8 mouse cellular contexts compared by ENCODE assay signal in genomic region chr4:155892017-155892416, GRCm38 (mm10). TPM values are rescaled to one million over a fixed set of nuclear protein-coding genes. Genes with fewer than 3 reads are reported as not detected.
DNase-seq lines count a peak whose midpoint lies in the region; ATAC-seq and TF ChIP-seq lines count a peak whose summit lies in the region.

No protein-coding gene starts in this region.

- peaks cover 8% of the 10 kb centered on the region for H3K4me1 ChIP-seq in cortical plate, adult 2 months (ENCODE audit: control insufficient read depth, insufficient read depth, low read length)
- H3K4me1 ChIP-seq in intestine, embryonic 16.5 days (ENCODE audit: control insufficient read depth, insufficient read depth, low read length) = peaks cover 33% of the 10 kb centered on the region
- peaks cover 44% of the 10 kb centered on the region for H3K4me1 ChIP-seq in limb, embryonic 13.5 days
- H3K4me1 ChIP-seq in midbrain, embryonic 14.5 days (ENCODE audit: control insufficient read depth, insufficient read depth, low read length) = peaks cover 36% of the 10 kb centered on the region

- TF ChIP-seq CTCF in cortical plate, adult 2 months (IDR thresholded peaks at IDR 0.05; ENCODE audit: extremely low read depth, insufficient read depth, low read length) = no peak

- intact Hi-C loops in gastrocnemius, postnatal 36 days (cut with DNase I) = loop anchor here (5.0 kb wide), 1 partner anchor 50 kb away; the partner anchor contains the start of gene Ube2j2

- under 1% methylated on average over 52 of the region's 56 CpGs for WGBS in intestine, embryonic 16.5 days
- WGBS in limb, embryonic 13.5 days = under 1% methylated on average over 54 of the region's 56 CpGs
- WGBS in midbrain, embryonic 14.5 days = under 1% methylated on average over 56 of the region's 56 CpGs

- H3K9ac ChIP-seq in intestine, embryonic 16.5 days (ENCODE audit: low read depth, low read length) = peak overlapping the region; percentile 96
- H3K9ac ChIP-seq in limb, embryonic 13.5 days = peak overlapping the region; percentile 87
- peak overlapping the region; percentile 92 for H3K9ac ChIP-seq in midbrain, embryonic 14.5 days (replicated peaks; ENCODE audit: low read length)

- H3K27me3 ChIP-seq in intestine, embryonic 16.5 days (replicated peaks; ENCODE audit: control insufficient read depth, insufficient read depth, low read length) = no peaks in the 10 kb centered on the region
- H3K27me3 ChIP-seq in limb, embryonic 13.5 days = no peaks in the 10 kb centered on the region
- H3K27me3 ChIP-seq in midbrain, embryonic 14.5 days (ENCODE audit: control insufficient read depth, insufficient read depth, low read length) = no peaks in the 10 kb centered on the region

- peak; percentile 82 for DNase-seq in layer of hippocampus, adult 11-12 months (ENCODE audit: low spot score)
- no peak for DNase-seq in layer of hippocampus, adult 9-10 months (ENCODE audit: low spot score)
- DNase-seq in gastrocnemius, postnatal 36 days = peak; percentile 78 to 86
- DNase-seq in midbrain, embryonic 14.5 days = peak; percentile 95
- DNase-seq in spleen, adult 18-20 months = peak; percentile 70 to 81

- peaks cover 12% of the 10 kb centered on the region for H3K36me3 ChIP-seq in intestine, embryonic 16.5 days (ENCODE audit: control insufficient read depth, insufficient read depth, low read length)
- peaks cover 45% of the 10 kb centered on the region for H3K36me3 ChIP-seq in limb, embryonic 13.5 days
- peaks cover 45% of the 10 kb centered on the region for H3K36me3 ChIP-seq in midbrain, embryonic 14.5 days (ENCODE audit: control insufficient read depth, insufficient read depth, low read length)

- TF ChIP-seq POLR2A in cortical plate, adult 2 months (IDR thresholded peaks at IDR 0.05; ENCODE audit: extremely low read depth, insufficient read depth, low read length) = peak; percentile 52

- H3K4me2 ChIP-seq in intestine, embryonic 16.5 days (ENCODE audit: low read depth, low read length) = peak overlapping the region; percentile 96
- peak overlapping the region; percentile 97 for H3K4me2 ChIP-seq in limb, embryonic 13.5 days (replicated peaks)
- H3K4me2 ChIP-seq in midbrain, embryonic 14.5 days (ENCODE audit: low read length) = peak overlapping the region; percentile 99

- ATAC-seq in intestine, embryonic 16.5 days = peak; percentile 94
- peak; percentile 91 for ATAC-seq in limb, embryonic 13.5 days (ENCODE audit: low FRiP score, low read depth)
- ATAC-seq in midbrain, embryonic 14.5 days (ENCODE audit: low FRiP score, low TSS enrichment) = peak; percentile 90

- peak overlapping the region; percentile 99 for H3K4me3 ChIP-seq in cortical plate, adult 2 months (ENCODE audit: insufficient read depth, low read length)
- peak overlapping the region; percentile 95 for H3K4me3 ChIP-seq in intestine, embryonic 16.5 days (ENCODE audit: low read length)
- H3K4me3 ChIP-seq in limb, embryonic 13.5 days = peak overlapping the region; percentile 88
- peak overlapping the region; percentile 98 for H3K4me3 ChIP-seq in midbrain, embryonic 14.5 days (replicated peaks; ENCODE audit: low read depth, low read length)

- H3K27ac ChIP-seq in cortical plate, adult 2 months (ENCODE audit: insufficient read depth, low read length) = peak overlapping the region; percentile 100
- peak overlapping the region; percentile 99 for H3K27ac ChIP-seq in intestine, embryonic 16.5 days (ENCODE audit: low read length)
- H3K27ac ChIP-seq in limb, embryonic 13.5 days = peak overlapping the region; percentile 92
- peak overlapping the region; percentile 99 for H3K27ac ChIP-seq in midbrain, embryonic 14.5 days (replicated peaks; ENCODE audit: low read depth, low read length)

- H3K9me3 ChIP-seq in intestine, embryonic 16.5 days (ENCODE audit: control insufficient read depth, low read length) = no peaks in the 10 kb centered on the region
- H3K9me3 ChIP-seq in limb, embryonic 13.5 days = no peaks in the 10 kb centered on the region
- H3K9me3 ChIP-seq in midbrain, embryonic 14.5 days (ENCODE audit: control insufficient read depth, low read length) = no peaks in the 10 kb centered on the region

RNA-seq across cellular contexts. Expression of gene Acap3, which starts 0.4 kb away (rescaled TPM):
- 136 and 142 TPM in 2 replicates for polyA plus RNA-seq in cortical plate, adult 2 months (2012; rRNA removed)
- total RNA-seq in gastrocnemius, postnatal 36 days (2021) = 1 to 10 TPM; 7.4 to 7.8 TPM
- 9.8 and 10.8 TPM in 2 replicates for polyA plus RNA-seq in intestine, embryonic 16.5 days (2015; fragmentation: Nextera tagmentation; extraction: Ambion mirVana)
- polyA plus RNA-seq in limb, embryonic 13.5 days (2015; fragmentation: Nextera tagmentation; extraction: Ambion mirVana) = 18.2 and 19.4 TPM in 2 replicates
- 76.6 and 84.8 TPM in 2 replicates for polyA plus RNA-seq in midbrain, embryonic 14.5 days (2014; fragmentation: Nextera tagmentation; extraction: Ambion mirVana)

RNA-seq across cellular contexts. Expression of gene Pusl1, which starts 0.4 kb away (rescaled TPM):
- 90.6 and 94.2 TPM in 2 replicates for polyA plus RNA-seq in cortical plate, adult 2 months (2012; rRNA removed)
- 10 to 100 TPM; 11.4 to 12.8 TPM for total RNA-seq in gastrocnemius, postnatal 36 days (2021)
- 49.4 and 58.6 TPM in 2 replicates for polyA plus RNA-seq in intestine, embryonic 16.5 days (2015; fragmentation: Nextera tagmentation; extraction: Ambion mirVana)
- polyA plus RNA-seq in limb, embryonic 13.5 days (2015; fragmentation: Nextera tagmentation; extraction: Ambion mirVana) = 51.8 and 55.9 TPM in 2 replicates
- polyA plus RNA-seq in midbrain, embryonic 14.5 days (2014; fragmentation: Nextera tagmentation; extraction: Ambion mirVana) = 45.8 and 54.5 TPM in 2 replicates

RNA-seq across cellular contexts. Expression of gene Ints11, which starts 22.7 kb away (rescaled TPM):
- polyA plus RNA-seq in cortical plate, adult 2 months (2012; rRNA removed) = 39.4 and 42.5 TPM in 2 replicates
- total RNA-seq in gastrocnemius, postnatal 36 days (2021) = 10 to 100 TPM; 11.9 to 15.4 TPM
- polyA plus RNA-seq in intestine, embryonic 16.5 days (2015; fragmentation: Nextera tagmentation; extraction: Ambion mirVana) = 60.0 and 67.1 TPM in 2 replicates
- polyA plus RNA-seq in limb, embryonic 13.5 days (2015; fragmentation: Nextera tagmentation; extraction: Ambion mirVana) = 71.2 and 74.8 TPM in 2 replicates
- 78.2 and 83.2 TPM in 2 replicates for polyA plus RNA-seq in midbrain, embryonic 14.5 days (2014; fragmentation: Nextera tagmentation; extraction: Ambion mirVana)

RNA-seq across cellular contexts. Expression of gene Cptp, which starts 22.8 kb away (rescaled TPM):
- 19.7 and 21.9 TPM in 2 replicates for polyA plus RNA-seq in cortical plate, adult 2 months (2012; rRNA removed)
- total RNA-seq in gastrocnemius, postnatal 36 days (2021) = 10 to 100 TPM; 14.5 to 16.0 TPM
- polyA plus RNA-seq in intestine, embryonic 16.5 days (2015; fragmentation: Nextera tagmentation; extraction: Ambion mirVana) = 23.6 and 24.9 TPM in 2 replicates
- 13.6 and 13.8 TPM in 2 replicates for polyA plus RNA-seq in limb, embryonic 13.5 days (2015; fragmentation: Nextera tagmentation; extraction: Ambion mirVana)
- 24.6 and 31.2 TPM in 2 replicates for polyA plus RNA-seq in midbrain, embryonic 14.5 days (2014; fragmentation: Nextera tagmentation; extraction: Ambion mirVana)

RNA-seq across cellular contexts. Expression of gene Tas1r3, which starts 28.9 kb away (rescaled TPM):
- 0.17 and 0.23 TPM in 2 replicates for polyA plus RNA-seq in cortical plate, adult 2 months (2012; rRNA removed)
- total RNA-seq in gastrocnemius, postnatal 36 days (2021) = under 1 TPM in 1 of 2 experiments, not detected in 1; 0.07 TPM
- 0.28 and 0.32 TPM in 2 replicates for polyA plus RNA-seq in intestine, embryonic 16.5 days (2015; fragmentation: Nextera tagmentation; extraction: Ambion mirVana)
- 0.25 and 0.33 TPM in 2 replicates for polyA plus RNA-seq in limb, embryonic 13.5 days (2015; fragmentation: Nextera tagmentation; extraction: Ambion mirVana)
- 0.31 and 0.57 TPM in 2 replicates for polyA plus RNA-seq in midbrain, embryonic 14.5 days (2014; fragmentation: Nextera tagmentation; extraction: Ambion mirVana)
